Mouse (Mus musculus) adrenal gland, postnatal 36 days (tissue): Measurements from ENCODE around the gene Scnn1g. TPM values are rescaled to one million over a fixed set of nuclear protein-coding genes. Genes with fewer than 3 reads are reported as not detected.

ENCODE experiments used
- DNase-seq, 2 experiments: peaks; one replicate each; pipeline ENCODE4 v3.0.0; 2021; ENCODE audit warnings: mixed read lengths in 1 of 2
- total RNA-seq, 2 experiments: library from RNA; stranded (reverse); gene quantifications; 2 replicates each; pipeline ENCODE4 v1.2.3; 2021

Scnn1g gene
- total RNA-seq, 2 experiments from 2014 or later = 0.10 TPM; not detected in 1

- no peak for DNase-seq
Observed at GRCm38 (mm10) chr7:121778553-121778952, 44.3 kb downstream of the Scnn1g start.

- no peak for DNase-seq
Observed at GRCm38 (mm10) chr7:121778980-121779379, 44.7 kb downstream of the Scnn1g start.

GRCm38 (mm10) chr7:121779409-121779808 lies 45.1 kb downstream of the Scnn1g start:
- DNase-seq = no peak

GRCm38 (mm10) chr7:121782188-121782909 lies 48.1 kb downstream of the Scnn1g start:
- DNase-seq = no peak

- no peak for DNase-seq
Observed at GRCm38 (mm10) chr7:121785651-121786228, 51.5 kb downstream of the Scnn1g start.

- no peak for DNase-seq
Observed at GRCm38 (mm10) chr7:121797781-121798180, 63.5 kb downstream of the Scnn1g start.

- peak in 1 of 2 experiments; percentile 16 for DNase-seq
Observed at GRCm38 (mm10) chr7:121802471-121802870, 68.2 kb downstream of the Scnn1g start.

- peak in 1 of 2 experiments; percentile 9 for DNase-seq
Observed at GRCm38 (mm10) chr7:121803011-121803410, 68.7 kb downstream of the Scnn1g start.

- no peak for DNase-seq
Observed at GRCm38 (mm10) chr7:121805811-121806496, 71.7 kb downstream of the Scnn1g start.

GRCm38 (mm10) chr7:121807726-121808580 lies 73.7 kb downstream of the Scnn1g start:
- DNase-seq = no peak

Other genes with a start within 250 kb of the Scnn1g start
- 10 to 100 TPM; 12.5 to 18.3 TPM for gene Usp31, start 27.2 kb upstream of the Scnn1g start, total RNA-seq
- gene Scnn1b, start 130.6 kb downstream of the Scnn1g start, total RNA-seq = under 1 TPM in 1 of 2 experiments, not detected in 1; 0.23 TPM
- 10 to 100 TPM; 27.0 to 31.6 TPM for gene Cog7, start 247.2 kb downstream of the Scnn1g start, total RNA-seq